Mouse (Mus musculus) forebrain, embryonic 16.5 days (tissue): ENCODE results near the gene Prelid1. TPM values are rescaled to one million over a fixed set of nuclear protein-coding genes. Genes with fewer than 3 reads are reported as not detected.
A peak's percentile ranks its signal among the peaks of the same experiment; 100 is the strongest.

Experiments
- ATAC-seq: fragments of 200-750 bp; cut with Nextera tagmentation; 2 replicates; pipeline ENCODE4 v1.8.0; 2017; ENCODE audit warnings: mild to moderate bottlenecking, moderate library complexity
- H3K27ac ChIP-seq: fragments of 300-500 bp; sonication (generic); 2 replicates; pipeline ENCODE4 v1.5.1; 2014; ENCODE audit warnings: low read length, control low read depth
- H3K27me3 ChIP-seq: fragments of 300-500 bp; sonication (generic); replicated peaks from 2 replicates; pipeline ENCODE4 v1.6.1; 2014; ENCODE audit warnings: low read length; ENCODE audit not compliant: control insufficient read depth, insufficient read depth
- H3K36me3 ChIP-seq: fragments of 300-500 bp; sonication (generic); 2 replicates; pipeline ENCODE4 v1.6.1; 2014; ENCODE audit not compliant: control insufficient read depth, insufficient read depth
- H3K4me1 ChIP-seq: fragments of 300-500 bp; sonication (generic); replicated peaks from 2 replicates; pipeline ENCODE4 v1.6.1; 2014; ENCODE audit warnings: low read length; ENCODE audit not compliant: control insufficient read depth, insufficient read depth
- H3K4me2 ChIP-seq: fragments of 300-500 bp; sonication (generic); 2 replicates; pipeline ENCODE4 v1.6.1; 2014; ENCODE audit warnings: mild to moderate bottlenecking, low read length, control low read depth
- H3K4me3 ChIP-seq: fragments of 300-500 bp; sonication (generic); replicated peaks from 2 replicates; pipeline ENCODE4 v1.5.1; 2014; ENCODE audit warnings: mild to moderate bottlenecking, low read length, control low read depth
- H3K9ac ChIP-seq: fragments of 300-500 bp; sonication (generic); replicated peaks from 2 replicates; pipeline ENCODE4 v1.6.1; 2014; ENCODE audit warnings: low read depth, low read length, control low read depth
- H3K9me3 ChIP-seq: fragments of 300-500 bp; sonication (generic); 2 replicates; pipeline ENCODE4 v1.6.1; 2016; ENCODE audit warnings: low read length; ENCODE audit not compliant: control insufficient read depth
- WGBS: fragments of 180-500 bp; shearing (Covaris S2); extraction: QIAGEN DNeasy Blood & Tissue Kit; methylation state at CpG from one replicate; pipeline ENCODE4 v1.1.7; 2014; 5-methylcytosine and 5-hydroxymethylcytosine counted together
- polyA plus RNA-seq: library from polyadenylated mRNA; unstranded; fragments of >200 nt; fragmentation: Nextera tagmentation; extraction: Ambion mirVana; gene quantifications from 2 replicates; pipeline ENCODE4 v1.2.1, GENCODE M21; 2015

The Prelid1 gene
- polyA plus RNA-seq, result 288 and 303 TPM in 2 replicates

- peaks cover 27% of the 10 kb centered on the region for H3K4me1 ChIP-seq
- H3K4me3 ChIP-seq, result peak within 1 kb of the TSS; percentile 91
- H3K27ac ChIP-seq, result no peak within 1 kb of the TSS
- H3K9me3 ChIP-seq, result no peaks in the 10 kb centered on the region
- peaks cover 9% of the 10 kb centered on the region; the same call in 1 of the 2 replicates for H3K36me3 ChIP-seq
- no peak for ATAC-seq
- WGBS, result 87% methylated on average over 4 of the region's 4 CpGs
- H3K9ac ChIP-seq, result peak within 1 kb of the TSS; percentile 91
- no peaks in the 10 kb centered on the region for H3K27me3 ChIP-seq
- H3K4me2 ChIP-seq, result peak within 1 kb of the TSS; percentile 83
These were observed at the start of gene Prelid1 for GRCm38 (mm10) chr13:55319931-55320533. Gene Prelid1 (plus strand): TSS chr13:55320500.

DNA sequence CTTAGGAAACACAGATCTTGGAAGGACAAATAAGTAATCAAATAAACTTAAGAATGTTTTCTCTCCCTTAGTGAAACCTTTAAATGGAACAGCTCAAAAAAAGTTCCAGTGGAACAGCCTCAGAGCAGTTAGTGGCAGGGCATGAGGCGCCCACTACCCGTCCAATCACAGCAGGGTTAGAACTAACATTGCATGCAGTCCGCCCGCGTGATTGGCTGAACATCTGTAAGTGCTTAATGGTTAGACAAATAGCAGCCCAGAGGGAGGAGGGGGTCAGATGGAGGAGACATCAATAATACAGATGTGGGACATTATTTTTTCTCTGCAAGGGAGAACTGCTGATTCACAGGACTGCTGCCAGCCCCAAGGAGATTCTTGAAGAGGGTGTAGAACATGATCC is 43.1 kb upstream of the Prelid1 start:
- Histone ChIP-seq H3K36me3 (peaks cover 27% of the 10 kb centered on the region), H3K27me3 (no peaks in the 10 kb centered on the region), H3K9me3 (no peaks in the 10 kb centered on the region), H3K4me2 (no peak overlapping the region), H3K9ac (no peak overlapping the region), H3K4me3 (no peak overlapping the region), H3K4me1 (no peaks in the 10 kb centered on the region), H3K27ac (no peak overlapping the region)
- ATAC-seq, result no peak
- WGBS, result 92% methylated on average over 5 of the region's 5 CpGs

- no peak for ATAC-seq
- no peaks in the 10 kb centered on the region for H3K27me3 ChIP-seq
- H3K36me3 ChIP-seq, result peaks cover 29% of the 10 kb centered on the region
- no peak overlapping the region for H3K4me3 ChIP-seq
- no peak overlapping the region for H3K27ac ChIP-seq
- no peaks in the 10 kb centered on the region for H3K9me3 ChIP-seq
- WGBS, result 92% methylated on average over 5 of the region's 5 CpGs
- no peak overlapping the region for H3K9ac ChIP-seq
- H3K4me1 ChIP-seq, result no peaks in the 10 kb centered on the region
- H3K4me2 ChIP-seq, result no peak overlapping the region
These were observed 42.7 kb upstream of the Prelid1 start for GRCm38 (mm10) chr13:55277646-55278045.

DNA sequence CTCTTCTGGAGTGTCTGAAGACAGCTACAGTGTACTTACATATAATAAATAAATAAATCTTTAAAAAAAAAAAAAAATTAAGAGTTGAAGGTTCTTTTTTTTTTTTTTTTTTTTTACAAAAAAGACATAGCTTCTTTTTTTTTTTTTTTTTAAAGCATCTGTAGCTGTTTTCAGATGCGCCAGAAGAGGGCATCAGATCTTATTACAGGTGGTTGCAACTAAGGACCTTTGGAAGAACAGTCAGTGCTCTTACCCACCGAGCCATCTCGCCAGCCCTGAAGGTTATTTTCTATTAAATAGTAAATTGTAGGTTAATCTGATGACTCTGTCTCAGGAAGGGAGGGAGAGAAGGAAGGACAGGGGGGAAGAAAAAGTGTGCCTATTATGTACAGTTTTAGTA is 31.4 kb upstream of the Prelid1 start:
- WGBS, result 85% methylated on average over 3 of the region's 3 CpGs
- Histone ChIP-seq H3K4me3 (no peak overlapping the region), H3K4me2 (no peak overlapping the region), H3K9me3 (no peaks in the 10 kb centered on the region), H3K36me3 (peaks cover 16% of the 10 kb centered on the region), H3K9ac (no peak overlapping the region), H3K27ac (no peak overlapping the region), H3K27me3 (no peaks in the 10 kb centered on the region), H3K4me1 (no peaks in the 10 kb centered on the region)
- no peak for ATAC-seq

DNA sequence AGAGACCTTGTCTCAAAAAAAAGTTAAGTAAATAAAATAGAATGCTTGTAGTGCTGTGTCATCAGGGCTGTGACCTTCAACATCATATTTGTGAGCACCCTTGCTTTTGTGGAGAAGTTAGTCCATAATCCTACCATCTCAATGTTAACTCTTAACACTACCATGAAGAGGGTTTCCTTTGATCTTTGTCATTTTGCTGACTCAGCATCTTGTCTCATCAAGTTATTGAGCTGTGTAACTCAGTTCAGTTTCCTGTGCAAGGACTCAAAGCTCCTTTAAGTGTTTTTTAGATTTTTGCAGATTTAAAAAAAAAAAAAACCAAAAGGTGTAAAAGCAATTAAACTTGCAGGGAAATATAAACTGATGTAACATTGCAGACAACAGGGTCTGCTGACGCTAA is 23.5 kb upstream of the Prelid1 start:
- Histone ChIP-seq H3K27me3 (no peaks in the 10 kb centered on the region), H3K36me3 (peaks cover 30% of the 10 kb centered on the region), H3K4me2 (no peak overlapping the region), H3K9me3 (no peaks in the 10 kb centered on the region), H3K4me3 (no peak overlapping the region), H3K27ac (no peak overlapping the region), H3K4me1 (no peaks in the 10 kb centered on the region), H3K9ac (no peak overlapping the region)
- ATAC-seq, result no peak
- WGBS, result 92% methylated on average over 1 of the region's 1 CpGs

DNA sequence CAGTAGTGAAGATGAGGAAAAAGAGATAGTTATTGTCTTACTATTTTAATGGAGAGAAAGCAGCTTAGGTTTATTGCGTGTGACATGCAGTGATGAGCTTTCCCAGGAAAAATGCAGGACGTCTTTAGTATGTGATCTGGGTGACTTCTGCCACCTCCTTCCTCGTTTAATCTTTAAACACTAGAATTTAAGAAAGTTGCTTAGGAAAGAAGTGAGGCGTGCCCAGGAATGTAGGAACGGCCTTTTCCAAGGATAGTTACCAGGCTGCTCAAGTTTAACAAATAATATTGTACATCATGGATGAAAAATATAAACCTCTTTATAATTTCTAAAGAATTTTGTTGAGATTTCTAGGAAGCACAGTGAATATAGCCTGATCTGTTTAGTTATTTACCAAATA is 19.4 kb upstream of the Prelid1 start:
- no peaks in the 10 kb centered on the region for H3K9me3 ChIP-seq
- no peaks in the 10 kb centered on the region for H3K4me1 ChIP-seq
- H3K36me3 ChIP-seq, result peaks cover 39% of the 10 kb centered on the region
- H3K4me2 ChIP-seq, result no peak overlapping the region
- no peak for ATAC-seq
- H3K27me3 ChIP-seq, result no peaks in the 10 kb centered on the region
- H3K27ac ChIP-seq, result no peak overlapping the region
- H3K4me3 ChIP-seq, result no peak overlapping the region
- H3K9ac ChIP-seq, result no peak overlapping the region
- WGBS, result 89% methylated on average over 5 of the region's 5 CpGs

DNA sequence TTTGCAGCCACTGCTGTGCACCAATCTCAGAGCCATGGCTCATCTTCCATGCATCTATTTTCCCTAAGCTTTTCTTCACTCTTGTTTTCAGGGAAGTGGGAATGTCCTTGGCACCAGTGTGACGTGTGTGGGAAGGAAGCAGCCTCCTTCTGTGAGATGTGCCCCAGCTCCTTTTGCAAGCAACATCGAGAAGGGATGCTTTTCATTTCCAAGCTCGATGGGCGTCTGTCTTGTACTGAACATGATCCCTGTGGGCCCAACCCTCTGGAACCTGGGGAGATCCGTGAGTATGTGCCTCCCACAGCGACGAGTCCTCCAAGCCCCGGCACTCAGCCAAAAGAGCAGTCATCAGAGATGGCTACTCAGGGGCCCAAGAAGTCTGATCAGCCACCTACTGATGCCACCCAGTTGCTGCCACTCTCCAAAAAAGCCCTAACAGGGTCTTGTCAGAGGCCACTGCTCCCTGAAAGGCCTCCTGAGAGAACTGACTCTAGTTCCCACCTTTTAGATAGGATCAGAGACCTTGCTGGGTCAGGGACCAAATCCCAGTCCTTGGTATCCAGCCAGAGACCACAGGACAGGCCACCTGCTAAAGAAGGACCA is 8.2 kb upstream of the Prelid1 start:
- Histone ChIP-seq H3K36me3 (peaks cover 48% of the 10 kb centered on the region), H3K4me1 (no peaks in the 10 kb centered on the region), H3K27ac (no peak overlapping the region), H3K9me3 (no peaks in the 10 kb centered on the region), H3K4me3 (no peak overlapping the region), H3K27me3 (no peaks in the 10 kb centered on the region), H3K4me2 (no peak overlapping the region), H3K9ac (no peak overlapping the region)
- 91% methylated on average over 8 of the region's 8 CpGs for WGBS
- ATAC-seq, result no peak

DNA sequence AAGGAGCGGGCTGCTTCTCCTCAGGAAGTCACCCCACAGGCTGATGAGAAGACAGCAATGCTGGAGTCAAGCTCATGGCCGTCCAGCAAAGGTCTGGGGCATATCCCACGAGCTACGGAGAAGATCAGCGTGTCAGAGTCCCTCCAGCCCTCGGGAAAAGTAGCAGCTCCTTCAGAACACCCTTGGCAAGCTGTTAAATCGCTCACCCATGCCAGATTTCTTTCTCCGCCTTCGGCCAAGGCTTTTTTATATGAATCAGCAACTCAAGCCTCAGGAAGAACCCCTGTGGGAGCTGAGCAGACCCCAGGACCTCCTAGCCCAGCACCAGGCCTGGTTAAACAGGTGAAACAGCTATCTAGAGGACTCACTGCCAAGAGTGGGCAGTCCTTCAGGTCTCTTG is 7.2 kb upstream of the Prelid1 start:
- Histone ChIP-seq H3K4me1 (no peaks in the 10 kb centered on the region), H3K9ac (no peak overlapping the region), H3K27ac (no peak overlapping the region), H3K27me3 (no peaks in the 10 kb centered on the region), H3K36me3 (peaks cover 47% of the 10 kb centered on the region), H3K4me2 (no peak overlapping the region), H3K4me3 (no peak overlapping the region), H3K9me3 (no peaks in the 10 kb centered on the region)
- no peak for ATAC-seq
- WGBS, result 86% methylated on average over 9 of the region's 9 CpGs

DNA sequence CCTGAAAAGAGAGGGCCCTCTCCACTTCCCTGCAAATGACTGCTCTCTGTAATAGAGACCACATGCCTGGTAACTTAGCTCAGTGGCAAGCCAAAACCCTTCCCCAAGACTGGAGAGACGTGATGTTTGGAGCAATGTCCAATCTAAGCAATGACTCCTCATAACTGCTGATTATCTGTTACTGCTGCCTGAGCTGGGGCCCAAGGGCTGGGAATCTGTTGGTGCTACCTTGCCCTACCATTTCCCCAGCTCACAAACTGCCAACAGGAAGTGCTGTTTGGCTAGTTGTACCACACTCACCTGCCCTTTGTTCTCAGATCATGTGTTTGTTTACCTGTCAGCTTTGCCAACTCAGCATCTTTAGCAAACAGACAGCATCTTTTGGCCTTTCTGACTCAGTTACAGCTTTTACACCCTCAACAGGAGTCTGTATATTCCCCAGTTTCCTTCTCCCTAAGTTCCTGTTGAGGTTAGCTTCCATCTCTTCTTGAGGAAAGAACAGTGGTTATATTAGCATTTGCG is 5.3 kb upstream of the Prelid1 start:
- no peak for ATAC-seq
- 90% methylated on average over 2 of the region's 2 CpGs for WGBS
- no peak overlapping the region for H3K4me2 ChIP-seq
- no peak overlapping the region for H3K4me3 ChIP-seq
- H3K27me3 ChIP-seq, result no peaks in the 10 kb centered on the region
- H3K9ac ChIP-seq, result no peak overlapping the region
- H3K27ac ChIP-seq, result no peak overlapping the region
- H3K4me1 ChIP-seq, result no peaks in the 10 kb centered on the region
- no peaks in the 10 kb centered on the region for H3K9me3 ChIP-seq
- H3K36me3 ChIP-seq, result peaks cover 43% of the 10 kb centered on the region
